Mouse (Mus musculus) heart, embryonic 16.5 days (tissue): ENCODE data around the gene Manea. TPM values are rescaled to one million over a fixed set of nuclear protein-coding genes. Genes with fewer than 3 reads are reported as not detected.
A peak's percentile ranks its signal among the peaks of the same experiment; 100 is the strongest.

Experiments
- ATAC-seq: fragments of 200-750 bp; cut with Nextera tagmentation; replicated peaks from 2 replicates; pipeline ENCODE4 v1.8.0; 2017; ENCODE audit warnings: moderate number of reproducible peaks; ENCODE audit not compliant: insufficient read depth, low FRiP score; ENCODE audit errors: extremely low read depth
- H3K27ac ChIP-seq: fragments of 300-500 bp; sonication (generic); 2 replicates; pipeline ENCODE4 v1.5.1; 2014; ENCODE audit warnings: mild to moderate bottlenecking, low read length, control low read depth, moderate library complexity
- H3K27me3 ChIP-seq: fragments of 300-500 bp; sonication (generic); 2 replicates; pipeline ENCODE4 v1.6.1; 2014; ENCODE audit warnings: low read length, mixed read lengths; ENCODE audit not compliant: control insufficient read depth, insufficient read depth
- H3K36me3 ChIP-seq: fragments of 300-500 bp; sonication (generic); 2 replicates; pipeline ENCODE4 v1.6.1; 2014; ENCODE audit not compliant: control insufficient read depth, insufficient read depth
- H3K4me1 ChIP-seq: fragments of 300-500 bp; sonication (generic); 2 replicates; pipeline ENCODE4 v1.6.1; 2014; ENCODE audit warnings: low read length, mixed read lengths; ENCODE audit not compliant: control insufficient read depth, insufficient read depth
- H3K4me2 ChIP-seq: fragments of 300-500 bp; sonication (generic); 2 replicates; pipeline ENCODE4 v1.6.1; 2014; ENCODE audit warnings: low read depth, mild to moderate bottlenecking, control low read depth, low read length
- H3K4me3 ChIP-seq: fragments of 300-500 bp; sonication (generic); 2 replicates; pipeline ENCODE4 v1.5.1; 2014; ENCODE audit warnings: mild to moderate bottlenecking, control low read depth, low read length
- H3K9ac ChIP-seq: fragments of 300-500 bp; sonication (generic); 2 replicates; pipeline ENCODE4 v1.6.1; 2014; ENCODE audit warnings: low read length, control low read depth
- H3K9me3 ChIP-seq: fragments of 300-500 bp; sonication (generic); replicated peaks from 2 replicates; pipeline ENCODE4 v1.6.1; 2016; ENCODE audit warnings: low read length; ENCODE audit not compliant: control insufficient read depth
- WGBS: fragments of 180-500 bp; shearing (Covaris S2); extraction: QIAGEN DNeasy Blood & Tissue Kit; methylation state at CpG from one replicate; pipeline ENCODE4 v1.1.7; 2014; 5-methylcytosine and 5-hydroxymethylcytosine counted together
- polyA plus RNA-seq: library from polyadenylated mRNA; unstranded; fragments of >200 nt; fragmentation: Nextera tagmentation; extraction: Ambion mirVana; gene quantifications from 2 replicates; pipeline ENCODE4 v1.2.1, GENCODE M21; 2015

Manea gene
- polyA plus RNA-seq, result 10.2 and 11.2 TPM in 2 replicates

DNA sequence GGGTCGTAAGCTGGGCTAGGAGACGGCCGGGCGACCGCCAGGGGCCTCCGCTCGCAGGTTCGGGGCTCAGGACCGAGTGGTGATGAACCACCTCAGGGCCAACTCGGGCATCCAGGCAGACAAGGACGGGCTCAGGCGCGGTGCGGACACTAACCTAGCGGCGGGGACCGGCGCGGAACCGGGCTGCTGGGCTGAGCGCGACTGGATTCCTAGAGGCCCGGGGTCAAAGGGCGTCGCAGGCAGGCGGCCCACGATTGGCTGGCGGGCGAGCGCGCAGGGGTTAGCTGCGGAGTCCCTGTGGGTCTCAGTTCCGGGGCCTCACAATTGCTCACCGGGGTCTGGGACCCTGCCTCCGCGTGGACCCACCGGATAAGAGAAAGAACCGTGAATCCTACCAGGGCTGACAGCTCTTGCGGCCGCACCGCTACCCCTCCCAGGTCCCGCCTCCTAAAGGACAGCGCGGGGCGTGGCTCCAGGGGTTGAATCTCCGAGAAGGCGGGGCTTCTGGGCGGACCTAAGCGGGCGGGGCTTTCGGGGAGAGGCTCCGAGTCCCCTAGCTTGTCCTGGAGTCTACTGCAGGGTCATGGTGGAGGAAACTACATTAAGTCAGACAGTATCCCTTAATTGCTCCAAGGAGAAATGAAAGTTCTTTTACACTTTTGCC lies at the start of gene Manea:
Manea (minus strand) TSS at position 449 of the 664 bp plus-strand sequence.
- Histone ChIP-seq H3K4me3 (peak within 1 kb of the TSS; percentile 80), H3K27ac (peak within 1 kb of the TSS; percentile 92), H3K9me3 (no peaks in the 10 kb centered on the region), H3K27me3 (no peaks in the 10 kb centered on the region), H3K36me3 (no peaks in the 10 kb centered on the region), H3K9ac (peak within 1 kb of the TSS; percentile 83), H3K4me1 (0 out of 2 replicates have a peak, but pooled peaks cover 2% of the 10 kb centered on the region), H3K4me2 (peak within 1 kb of the TSS; percentile 70)
- under 1% methylated on average over 52 of the region's 52 CpGs for WGBS
- ATAC-seq, result peak; percentile 100

DNA sequence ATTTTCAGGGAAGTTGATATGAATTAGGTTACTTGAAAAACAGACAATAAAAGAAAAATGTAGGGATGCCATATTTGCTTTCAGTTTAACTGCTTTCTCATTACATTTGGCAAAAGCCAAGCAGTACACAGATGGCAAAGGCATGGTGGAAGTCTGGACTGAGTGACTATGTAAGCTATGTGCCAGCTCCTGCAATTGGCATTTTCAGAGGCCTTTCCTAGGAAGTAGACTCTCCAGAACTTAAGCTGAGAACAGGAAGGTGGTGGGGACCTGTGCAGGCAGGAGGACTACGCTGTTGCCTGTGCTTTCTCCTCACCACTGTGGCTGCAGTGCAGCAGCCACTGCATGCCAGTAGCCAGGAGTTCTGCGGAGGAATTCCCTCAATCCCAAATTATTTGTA lies 7.9 kb upstream of the Manea start:
- no peak for ATAC-seq

DNA sequence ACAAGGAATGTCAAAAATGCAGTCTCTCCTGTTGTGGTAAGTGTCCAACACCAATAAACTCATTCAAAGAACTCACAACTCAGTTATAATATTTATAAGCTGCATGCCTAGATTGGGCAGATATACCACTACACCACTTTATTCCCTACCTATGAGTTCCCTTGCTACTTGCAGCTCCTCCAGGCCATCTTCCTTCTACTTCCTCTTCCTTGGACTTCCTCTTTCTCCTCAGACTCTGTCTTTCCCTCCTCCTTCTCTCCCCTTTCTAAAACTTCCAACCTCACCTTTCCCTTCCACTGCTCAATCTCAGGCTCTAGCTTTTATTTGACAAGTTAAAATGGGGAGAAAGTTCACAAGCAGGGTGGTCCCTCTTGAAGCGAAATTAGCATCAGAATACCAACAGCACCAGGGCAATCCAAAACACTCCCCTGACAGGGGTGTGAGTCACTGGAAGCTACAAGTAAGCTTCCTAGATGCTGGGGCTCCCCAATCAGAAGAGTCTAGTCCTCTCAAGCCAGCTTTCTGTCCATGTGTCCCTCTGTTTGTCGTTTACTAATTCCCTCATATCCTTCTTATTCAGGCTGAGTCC lies 7.0 kb upstream of the Manea start:
- H3K4me2 ChIP-seq, result no peak overlapping the region

More for the DNA sequence above, 7.9 kb upstream of the Manea start:
- H3K27ac ChIP-seq, result no peak overlapping the region
- H3K36me3 ChIP-seq, result no peaks in the 10 kb centered on the region
- no peak overlapping the region for H3K9ac ChIP-seq
- H3K27me3 ChIP-seq, result no peaks in the 10 kb centered on the region
- H3K4me3 ChIP-seq, result no peak overlapping the region
- no peaks in the 10 kb centered on the region for H3K4me1 ChIP-seq
- H3K4me2 ChIP-seq, result no peak overlapping the region
- no peaks in the 10 kb centered on the region for H3K9me3 ChIP-seq
- 85% methylated on average over 2 of the region's 2 CpGs for WGBS

DNA sequence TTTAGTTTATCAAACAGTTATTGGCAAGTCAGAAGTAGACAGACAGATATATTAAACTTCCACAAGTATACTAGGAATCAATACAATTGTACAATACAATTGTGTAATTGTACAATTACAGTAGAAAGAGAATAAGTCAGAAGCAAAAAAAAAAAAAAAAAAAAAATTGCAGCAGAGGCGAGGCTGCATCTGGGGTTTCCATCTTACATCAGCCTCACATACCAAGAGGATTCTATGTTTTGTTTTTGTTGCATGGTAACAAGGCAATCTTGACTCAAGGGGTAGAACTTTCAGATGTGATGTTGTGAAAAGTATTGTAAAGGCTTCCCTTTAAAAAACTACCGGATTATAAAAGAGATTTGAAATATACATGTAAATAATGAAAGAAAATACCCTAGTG lies 548 bp upstream of the Manea start:
- Histone ChIP-seq H3K4me3 (no peak overlapping the region), H3K27me3 (no peaks in the 10 kb centered on the region), H3K4me2 (no peak overlapping the region), H3K4me1 (0 out of 2 replicates have a peak, but pooled peaks cover 2% of the 10 kb centered on the region), H3K9ac (no peak overlapping the region), H3K36me3 (no peaks in the 10 kb centered on the region), H3K9me3 (no peaks in the 10 kb centered on the region), H3K27ac (no peak overlapping the region)
- ATAC-seq, result no peak
- WGBS, result 44% methylated on average over 2 of the region's 2 CpGs

More for the DNA sequence above, 7.0 kb upstream of the Manea start:
- Histone ChIP-seq H3K27ac (no peak overlapping the region), H3K9ac (no peak overlapping the region), H3K9me3 (no peaks in the 10 kb centered on the region), H3K27me3 (no peaks in the 10 kb centered on the region), H3K4me3 (no peak overlapping the region), H3K4me1 (no peaks in the 10 kb centered on the region), H3K36me3 (no peaks in the 10 kb centered on the region)
- ATAC-seq, result no peak
- 33% methylated on average over 2 of the region's 2 CpGs for WGBS

DNA sequence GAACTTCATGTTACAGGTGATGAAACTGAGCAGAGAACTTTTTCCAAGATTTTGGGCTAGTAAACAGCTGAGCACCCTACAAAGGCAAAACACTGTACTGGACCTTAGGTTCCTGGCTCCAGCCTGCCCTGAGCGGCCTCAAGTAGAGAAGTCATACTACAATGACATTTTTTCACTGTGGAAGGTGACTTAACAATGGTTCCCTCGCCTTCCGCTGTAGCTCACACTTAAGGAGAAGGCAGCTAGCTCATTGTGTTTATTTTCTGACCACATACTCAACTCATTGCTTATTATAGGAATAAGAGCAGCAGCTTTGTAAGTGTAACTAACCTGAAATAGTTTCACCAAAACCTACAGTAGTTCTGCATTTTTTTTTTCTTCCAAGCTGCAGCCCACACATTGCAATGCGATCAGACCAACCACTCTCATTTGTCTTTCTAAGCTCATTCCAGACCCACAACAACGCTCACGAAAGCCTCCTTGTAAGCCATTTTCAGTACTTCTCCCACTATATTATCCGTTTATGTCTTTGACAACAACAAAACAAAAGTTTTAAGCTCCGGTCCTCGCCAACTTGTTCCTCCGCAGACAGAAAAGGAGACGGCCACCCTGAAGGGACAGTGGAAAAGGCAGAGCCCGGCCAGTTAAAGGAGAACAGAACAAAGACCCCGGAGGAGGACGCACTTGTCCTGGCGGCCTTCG lies 799 bp downstream of the Manea start:
- Histone ChIP-seq H3K4me1 (0 out of 2 replicates have a peak, but pooled peaks cover 2% of the 10 kb centered on the region), H3K4me3 (peak overlapping the region; percentile 80), H3K4me2 (peak overlapping the region; percentile 70), H3K27me3 (no peaks in the 10 kb centered on the region), H3K9me3 (no peaks in the 10 kb centered on the region), H3K36me3 (no peaks in the 10 kb centered on the region), H3K27ac (peak overlapping the region; percentile 92), H3K9ac (peak overlapping the region; percentile 83)
- 2% methylated on average over 16 of the region's 16 CpGs for WGBS
- no peak for ATAC-seq

DNA sequence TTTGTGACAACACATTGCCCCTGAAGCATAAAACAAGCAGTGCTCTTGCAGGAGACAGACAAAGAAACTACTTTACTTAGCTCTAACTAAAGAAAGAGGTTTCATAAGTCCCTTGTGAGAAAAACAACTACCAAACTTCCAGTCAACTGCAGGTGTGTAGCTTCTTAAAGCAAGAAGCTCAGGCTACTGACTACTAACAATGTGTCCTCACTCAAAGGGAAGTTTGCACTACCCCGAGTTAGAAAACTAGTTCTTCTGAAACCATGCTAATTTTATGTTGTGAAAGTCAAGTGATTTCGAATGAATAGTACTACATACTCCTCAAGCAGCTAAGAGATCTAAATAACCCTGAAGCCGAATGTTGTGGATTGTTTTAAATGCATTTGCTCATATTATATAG lies 1.6 kb downstream of the Manea start:
- WGBS, result 64% methylated on average over 3 of the region's 3 CpGs
- 0 out of 2 replicates have a peak overlapping the region, but pooled peaks have one; percentile 15 for H3K9ac ChIP-seq
- peak overlapping the region; percentile 70 for H3K4me2 ChIP-seq
- no peaks in the 10 kb centered on the region for H3K9me3 ChIP-seq
- H3K36me3 ChIP-seq, result no peaks in the 10 kb centered on the region
- no peak for ATAC-seq
- H3K4me3 ChIP-seq, result peak overlapping the region; percentile 26; the same call in 1 of the 2 replicates
- 0 out of 2 replicates have a peak, but pooled peaks cover 2% of the 10 kb centered on the region for H3K4me1 ChIP-seq
- H3K27ac ChIP-seq, result no peak overlapping the region
- no peaks in the 10 kb centered on the region for H3K27me3 ChIP-seq

DNA sequence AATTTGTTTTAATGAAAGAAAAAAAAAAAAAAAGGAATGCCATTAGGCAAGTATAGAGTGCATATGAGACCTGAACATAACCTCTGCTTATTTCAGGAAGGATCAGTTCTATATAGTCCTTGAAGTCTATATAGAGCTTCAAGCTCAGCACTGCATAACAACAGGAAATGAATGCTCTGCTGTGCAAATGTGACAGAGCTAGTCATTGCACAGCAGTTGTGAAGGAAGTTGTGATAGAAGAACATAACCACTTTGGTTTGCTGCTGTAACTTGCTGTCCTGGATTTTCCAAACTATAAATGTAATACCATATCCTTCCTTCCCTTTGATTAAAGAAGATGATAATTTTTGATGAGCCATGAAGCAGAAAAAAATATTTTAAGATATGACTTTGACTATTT lies 4.3 kb downstream of the Manea start:
- no peak for ATAC-seq
- no peak overlapping the region for H3K27ac ChIP-seq
- 0 out of 2 replicates have a peak, but pooled peaks cover 3% of the 10 kb centered on the region for H3K36me3 ChIP-seq
- no peak overlapping the region for H3K9ac ChIP-seq
- no peak overlapping the region for H3K4me3 ChIP-seq
- H3K4me2 ChIP-seq, result no peak overlapping the region
- H3K4me1 ChIP-seq, result peaks cover 5% of the 10 kb centered on the region; the same call in 1 of the 2 replicates
- H3K27me3 ChIP-seq, result no peaks in the 10 kb centered on the region
- no peaks in the 10 kb centered on the region for H3K9me3 ChIP-seq

DNA sequence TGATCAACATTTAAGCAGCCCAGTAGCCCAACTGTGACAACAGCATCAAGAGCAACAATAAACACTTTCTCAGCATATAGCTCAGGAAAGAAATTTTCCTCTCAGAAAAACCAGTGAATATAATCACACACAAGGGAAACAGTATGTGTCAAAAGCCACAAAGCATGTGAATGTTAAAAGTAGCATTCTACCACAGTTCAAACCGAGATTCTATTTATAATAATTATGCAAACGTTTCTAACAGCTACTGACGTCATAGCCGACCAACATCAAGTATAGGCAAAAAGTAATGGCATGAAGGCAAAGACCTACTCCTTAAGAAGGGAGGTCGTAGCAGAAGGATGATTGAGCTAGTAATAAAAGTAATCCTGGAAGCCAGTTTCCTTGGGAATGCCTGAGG lies 8.1 kb downstream of the Manea start:
- Histone ChIP-seq H3K9ac (no peak overlapping the region), H3K36me3 (0 out of 2 replicates have a peak, but pooled peaks cover 3% of the 10 kb centered on the region), H3K9me3 (no peaks in the 10 kb centered on the region), H3K27ac (no peak overlapping the region), H3K4me2 (no peak overlapping the region), H3K4me1 (peaks cover 3% of the 10 kb centered on the region; the same call in 1 of the 2 replicates), H3K27me3 (no peaks in the 10 kb centered on the region), H3K4me3 (no peak overlapping the region)
- WGBS, result 75% methylated on average over 5 of the region's 5 CpGs
- no peak for ATAC-seq

DNA sequence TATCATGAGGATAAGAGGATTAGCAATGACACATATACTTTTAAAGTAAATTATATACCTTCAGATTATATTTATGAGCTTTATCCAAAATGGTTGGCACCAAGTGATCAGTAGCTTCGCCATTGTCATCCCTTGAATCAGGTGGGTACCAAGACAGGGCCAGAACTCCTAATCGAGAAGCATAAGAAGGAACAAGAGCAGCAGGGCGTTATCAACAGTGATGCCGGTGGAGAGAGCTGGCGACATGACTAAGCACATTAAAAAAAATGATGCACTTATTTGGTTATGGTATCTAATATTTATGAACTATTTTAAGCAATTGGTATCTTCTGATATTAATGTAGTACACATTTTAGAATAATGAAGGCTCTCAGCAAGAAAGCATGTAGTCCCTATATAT lies 10.1 kb downstream of the Manea start:
- H3K9ac ChIP-seq, result no peak overlapping the region
- WGBS, result 88% methylated on average over 5 of the region's 5 CpGs
- no peak for ATAC-seq
- H3K27ac ChIP-seq, result no peak overlapping the region
- H3K4me2 ChIP-seq, result no peak overlapping the region
- H3K4me3 ChIP-seq, result no peak overlapping the region
- no peaks in the 10 kb centered on the region for H3K9me3 ChIP-seq
- peaks cover 3% of the 10 kb centered on the region; the same call in 1 of the 2 replicates for H3K4me1 ChIP-seq
- H3K27me3 ChIP-seq, result no peaks in the 10 kb centered on the region
- H3K36me3 ChIP-seq, result 0 out of 2 replicates have a peak, but pooled peaks cover 3% of the 10 kb centered on the region
